Mouse (Mus musculus): ENCODE results near the gene Toporsl. TPM values are rescaled to one million over a fixed set of nuclear protein-coding genes. Genes with fewer than 3 reads are reported as not detected.

Toporsl gene
- polyA plus RNA-seq, 1 experiment from 2014 or later: not detected

- Histone ChIP-seq H3K4me1 (ENCODE audit: control insufficient read depth, insufficient read depth, low read length) (no peaks in the 10 kb centered on the region), H3K27me3 (ENCODE audit: control insufficient read depth, insufficient read depth, low read length) (no peaks in the 10 kb centered on the region), H3K27ac (ENCODE audit: low read depth, low read length) (no peak overlapping the region), H3K4me2 (no peak overlapping the region), H3K4me3 (ENCODE audit: low read depth, low read length) (no peak overlapping the region), H3K9me3 (replicated peaks; ENCODE audit: control insufficient read depth, low read length) (no peaks in the 10 kb centered on the region), H3K36me3 (ENCODE audit: control insufficient read depth, insufficient read depth, low read length) (no peaks in the 10 kb centered on the region), H3K9ac (ENCODE audit: low read depth, low read length) (no peak overlapping the region)
- no peak for ATAC-seq (replicated peaks; ENCODE audit: insufficient number of reproducible peaks, low FRiP score, low TSS enrichment)
- 71% methylated on average over 6 of the region's 6 CpGs for WGBS (ENCODE audit: insufficient replicate concordance)
Observed at GRCm38 (mm10) chr4:52634986-52635385, 38.9 kb downstream of the Toporsl start.

- Histone ChIP-seq H3K9me3 (replicated peaks; ENCODE audit: control insufficient read depth, low read length) (no peaks in the 10 kb centered on the region), H3K4me1 (ENCODE audit: control insufficient read depth, insufficient read depth, low read length) (no peaks in the 10 kb centered on the region), H3K27ac (ENCODE audit: low read depth, low read length) (no peak overlapping the region), H3K4me2 (no peak overlapping the region), H3K36me3 (ENCODE audit: control insufficient read depth, insufficient read depth, low read length) (no peaks in the 10 kb centered on the region), H3K9ac (ENCODE audit: low read depth, low read length) (no peak overlapping the region), H3K27me3 (ENCODE audit: control insufficient read depth, insufficient read depth, low read length) (no peaks in the 10 kb centered on the region), H3K4me3 (ENCODE audit: low read depth, low read length) (no peak overlapping the region)
- ATAC-seq (replicated peaks; ENCODE audit: insufficient number of reproducible peaks, low FRiP score, low TSS enrichment): no peak
- 62% methylated on average over 4 of the region's 4 CpGs for WGBS (ENCODE audit: insufficient replicate concordance)
Observed at GRCm38 (mm10) chr4:52647791-52648190, 51.7 kb downstream of the Toporsl start.

- Histone ChIP-seq H3K27ac (ENCODE audit: low read depth, low read length) (no peak overlapping the region), H3K36me3 (ENCODE audit: control insufficient read depth, insufficient read depth, low read length) (no peaks in the 10 kb centered on the region), H3K27me3 (ENCODE audit: control insufficient read depth, insufficient read depth, low read length) (no peaks in the 10 kb centered on the region), H3K4me1 (ENCODE audit: control insufficient read depth, insufficient read depth, low read length) (no peaks in the 10 kb centered on the region), H3K4me3 (ENCODE audit: low read depth, low read length) (no peak overlapping the region), H3K9me3 (replicated peaks; ENCODE audit: control insufficient read depth, low read length) (no peaks in the 10 kb centered on the region), H3K4me2 (no peak overlapping the region), H3K9ac (ENCODE audit: low read depth, low read length) (no peak overlapping the region)
- ATAC-seq (replicated peaks; ENCODE audit: insufficient number of reproducible peaks, low FRiP score, low TSS enrichment): no peak
Observed at GRCm38 (mm10) chr4:52659701-52660100, 63.6 kb downstream of the Toporsl start.

GRCm38 (mm10) chr4:52660701-52661117, 64.6 kb downstream of the Toporsl start:
- Histone ChIP-seq H3K4me2 (no peak overlapping the region), H3K27ac (ENCODE audit: low read depth, low read length) (no peak overlapping the region), H3K9ac (ENCODE audit: low read depth, low read length) (no peak overlapping the region), H3K4me1 (ENCODE audit: control insufficient read depth, insufficient read depth, low read length) (no peaks in the 10 kb centered on the region), H3K4me3 (ENCODE audit: low read depth, low read length) (no peak overlapping the region), H3K27me3 (ENCODE audit: control insufficient read depth, insufficient read depth, low read length) (no peaks in the 10 kb centered on the region), H3K36me3 (ENCODE audit: control insufficient read depth, insufficient read depth, low read length) (no peaks in the 10 kb centered on the region), H3K9me3 (replicated peaks; ENCODE audit: control insufficient read depth, low read length) (no peaks in the 10 kb centered on the region)
- WGBS (ENCODE audit: insufficient replicate concordance): 19% methylated on average over 3 of the region's 3 CpGs
- no peak for ATAC-seq (replicated peaks; ENCODE audit: insufficient number of reproducible peaks, low FRiP score, low TSS enrichment)

- no peaks in the 10 kb centered on the region for H3K27me3 ChIP-seq (ENCODE audit: control insufficient read depth, insufficient read depth, low read length)
- H3K27ac ChIP-seq (ENCODE audit: low read depth, low read length): no peak overlapping the region
- H3K36me3 ChIP-seq (ENCODE audit: control insufficient read depth, insufficient read depth, low read length): no peaks in the 10 kb centered on the region
- H3K9ac ChIP-seq (ENCODE audit: low read depth, low read length): no peak overlapping the region
- ATAC-seq (replicated peaks; ENCODE audit: insufficient number of reproducible peaks, low FRiP score, low TSS enrichment): no peak
- H3K9me3 ChIP-seq (replicated peaks; ENCODE audit: control insufficient read depth, low read length): no peaks in the 10 kb centered on the region
- no peak overlapping the region for H3K4me2 ChIP-seq
- 85% methylated on average over 5 of the region's 5 CpGs for WGBS (ENCODE audit: insufficient replicate concordance)
- H3K4me1 ChIP-seq (ENCODE audit: control insufficient read depth, insufficient read depth, low read length): no peaks in the 10 kb centered on the region
- no peak overlapping the region for H3K4me3 ChIP-seq (ENCODE audit: low read depth, low read length)
Observed at GRCm38 (mm10) chr4:52661311-52661710, 65.2 kb downstream of the Toporsl start.

Other genes starting within 250 kb of the Toporsl start
- gene Smc2, start 157.0 kb upstream of the Toporsl start, polyA plus RNA-seq (2014; fragmentation: Nextera tagmentation; extraction: Ambion mirVana): 125 and 176 TPM in 2 replicates
- gene Vma21-ps, start 99.0 kb upstream of the Toporsl start, polyA plus RNA-seq (2014; fragmentation: Nextera tagmentation; extraction: Ambion mirVana): 0.97 TPM in 1 of 2 replicates, not detected in the other
- gene Olfr275, start 218.3 kb downstream of the Toporsl start, polyA plus RNA-seq (2014; fragmentation: Nextera tagmentation; extraction: Ambion mirVana): not detected in 2 replicates